Mouse (Mus musculus) C2C12 (cell line): ENCODE results near the gene Fut8. TPM values are rescaled to one million over a fixed set of nuclear protein-coding genes. Genes with fewer than 3 reads are reported as not detected.
"Not testable (repeated sequence)": the region's sequence is repeated elsewhere in the genome, so short reads cannot be mapped to it uniquely, and the experiment has no call there.

Experiments used
- H3K27me3 ChIP-seq: one replicate; pipeline ENCODE4 v1.6.1; 2011; ENCODE audit not compliant: control insufficient read depth, insufficient read depth, insufficient read length
- H3K36me3 ChIP-seq: one replicate; pipeline ENCODE4 v1.6.1; 2011; ENCODE audit not compliant: control insufficient read depth, insufficient read depth
- H3K4me3 ChIP-seq: one replicate; pipeline ENCODE4 v1.5.1; 2011; ENCODE audit warnings: mild to moderate bottlenecking, control low read depth; ENCODE audit not compliant: poor library complexity, insufficient read depth, severe bottlenecking
- H3K79me2 ChIP-seq: one replicate; pipeline ENCODE4 v1.6.1; 2011; ENCODE audit not compliant: control insufficient read depth, insufficient read depth
- H3K79me3 ChIP-seq: one replicate; pipeline ENCODE4 v1.6.1; 2011; ENCODE audit warnings: low read depth, control low read depth
- H3ac ChIP-seq: one replicate; pipeline ENCODE3; 2011; ENCODE audit warnings: low read depth; ENCODE audit not compliant: control insufficient read depth, insufficient read length
- CEBPB ChIP-seq: IDR thresholded peaks from one replicate; pipeline ENCODE4 v1.6.1; 2011; ENCODE audit warnings: low read depth, mild to moderate bottlenecking, control low read depth, moderate library complexity
- CTCF ChIP-seq: IDR thresholded peaks from one replicate; pipeline ENCODE4 v1.5.1; 2011; ENCODE audit not compliant: control insufficient read depth, insufficient read depth, insufficient read length
- FOSL1 ChIP-seq: IDR thresholded peaks from one replicate; pipeline ENCODE4 v1.8.0; 2011; ENCODE audit warnings: mild to moderate bottlenecking, low read length; ENCODE audit not compliant: poor library complexity, insufficient read depth, severe bottlenecking
- MAX ChIP-seq: IDR thresholded peaks from one replicate; pipeline ENCODE4 v1.6.1; 2011; ENCODE audit warnings: mild to moderate bottlenecking, control low read depth
- MYOD1 ChIP-seq: IDR thresholded peaks from one replicate; pipeline ENCODE4 v1.6.1; 2011; ENCODE audit warnings: low read depth; ENCODE audit not compliant: control insufficient read depth, insufficient read length
- MYOG ChIP-seq: IDR thresholded peaks from one replicate; pipeline ENCODE4 v1.6.1; 2011; ENCODE audit not compliant: control insufficient read depth, insufficient read length; ENCODE audit errors: extremely low read depth
- USF1 ChIP-seq: IDR thresholded peaks from one replicate; pipeline ENCODE4 v1.6.1; 2011; ENCODE audit warnings: low read depth, mild to moderate bottlenecking, control low read depth, moderate library complexity
- polyA plus RNA-seq: library from polyadenylated mRNA; unstranded; fragments of >200 nt; fragmentation: generic; extraction: Trizol; gene quantifications from one replicate; pipeline ENCODE4 v1.2.1, GENCODE M21; 2012; ENCODE audit warnings: missing spikeins

The Fut8 gene
- polyA plus RNA-seq, 1 experiment: 12.6 TPM

DNA sequence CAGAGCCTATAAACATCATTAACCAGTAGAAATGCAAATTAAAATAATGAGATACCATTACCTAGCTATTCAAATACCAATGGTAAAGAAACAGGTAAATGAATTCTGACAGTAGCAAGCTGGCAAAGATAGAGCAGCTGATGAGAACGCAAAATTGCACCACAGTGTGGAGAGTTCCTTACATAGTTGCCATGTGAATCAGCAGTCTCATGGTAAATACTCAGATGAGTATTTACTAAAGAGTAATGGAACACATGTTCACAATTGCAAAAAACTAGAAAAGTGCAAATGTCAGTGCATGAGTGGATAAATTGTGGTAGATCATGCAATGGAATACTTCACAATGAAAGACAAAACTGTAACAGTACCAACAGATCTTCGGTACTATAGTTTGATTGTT, 25.9 kb downstream of the Fut8 start:
- TF ChIP-seq FOSL1 (no peak), CTCF (no peak), USF1 (no peak), MYOD1 (no peak), MYOG (no peak), CEBPB (no peak), MAX (no peak)
- no peaks in the 10 kb centered on the region for H3K27me3 ChIP-seq

DNA sequence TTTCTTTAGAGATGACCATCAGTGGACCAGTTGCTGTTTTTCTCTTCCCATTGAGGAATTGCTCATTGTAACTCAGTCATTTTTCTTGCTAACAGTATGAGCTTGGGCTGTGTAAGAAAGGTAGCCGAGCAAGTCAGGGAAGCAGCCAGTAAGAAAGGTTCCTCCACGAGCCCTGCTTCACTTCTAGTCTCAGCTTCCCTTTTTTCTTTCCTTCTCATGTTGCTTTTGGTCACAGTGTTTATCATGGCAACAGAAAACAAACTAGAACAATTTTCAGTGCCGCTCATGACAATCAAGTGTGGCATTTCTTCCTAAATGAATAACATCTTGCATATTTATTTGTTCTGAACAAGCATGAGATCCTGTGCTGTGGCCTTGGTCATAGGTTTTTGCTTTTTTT, 32.8 kb downstream of the Fut8 start:
- Histone ChIP-seq H3K4me3 (no peak overlapping the region), H3K79me2 (peaks cover 49% of the 10 kb centered on the region), H3ac (no peak overlapping the region), H3K79me3 (peaks cover 32% of the 10 kb centered on the region), H3K27me3 (no peaks in the 10 kb centered on the region), H3K36me3 (no peaks in the 10 kb centered on the region)
- TF ChIP-seq FOSL1 (no peak), MAX (no peak), MYOD1 (no peak), CTCF (no peak), USF1 (no peak), MYOG (no peak), CEBPB (no peak)

More for the DNA sequence above, 25.9 kb downstream of the Fut8 start:
- peaks cover 24% of the 10 kb centered on the region for H3K79me3 ChIP-seq
- no peaks in the 10 kb centered on the region for H3K36me3 ChIP-seq
- no peak overlapping the region for H3ac ChIP-seq
- H3K4me3 ChIP-seq: no peak overlapping the region
- H3K79me2 ChIP-seq: peaks cover 68% of the 10 kb centered on the region

DNA sequence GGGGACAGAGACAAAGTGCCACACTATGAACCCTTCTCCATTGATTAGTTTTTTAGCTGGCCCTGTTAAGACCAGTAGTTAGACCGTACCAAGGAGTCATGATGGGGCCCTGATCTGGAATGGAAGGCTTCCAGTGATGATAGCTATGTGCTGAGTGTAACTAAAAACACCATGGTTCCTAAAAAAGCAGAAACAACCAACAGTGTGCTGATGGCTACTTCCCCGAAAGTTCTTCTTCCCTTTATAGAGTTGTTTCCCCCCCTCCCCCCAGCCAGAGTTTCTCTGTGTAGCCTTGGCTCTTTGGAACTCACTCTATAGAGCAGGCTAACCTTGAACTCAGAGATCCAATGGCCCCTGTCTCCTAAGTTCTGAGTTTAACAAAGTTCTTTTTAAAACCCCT, 50.6 kb downstream of the Fut8 start:
- no peaks in the 10 kb centered on the region for H3K27me3 ChIP-seq
- peaks cover 5% of the 10 kb centered on the region for H3K79me3 ChIP-seq
- no peaks in the 10 kb centered on the region for H3K36me3 ChIP-seq
- TF ChIP-seq USF1 (no peak), CTCF (no peak), MAX (no peak), FOSL1 (no peak), MYOD1 (no peak), CEBPB (no peak), MYOG (no peak)
- H3K4me3 ChIP-seq: no peak overlapping the region
- no peak overlapping the region for H3ac ChIP-seq
- H3K79me2 ChIP-seq: no peaks in the 10 kb centered on the region

- Histone ChIP-seq H3K4me3 (no peak overlapping the region), H3K27me3 (no peaks in the 10 kb centered on the region), H3K79me3 (peaks cover 5% of the 10 kb centered on the region), H3K36me3 (no peaks in the 10 kb centered on the region), H3K79me2 (no peaks in the 10 kb centered on the region), H3ac (no peak overlapping the region)
- no peak for TF ChIP-seq FOSL1
- TF ChIP-seq CEBPB: no peak
- no peak for TF ChIP-seq CTCF
- TF ChIP-seq MAX: no peak
These were observed 53.1 kb downstream of the Fut8 start for GRCm38 (mm10) chr12:77291017-77291416.

GRCm38 (mm10) chr12:77291864-77292263, 53.9 kb downstream of the Fut8 start:
- not testable (repeated sequence) for H3K79me2 ChIP-seq, H3K36me3 ChIP-seq, H3K79me3 ChIP-seq, H3ac ChIP-seq, H3K4me3 ChIP-seq, H3K27me3 ChIP-seq

GRCm38 (mm10) chr12:77292375-77293258, 54.7 kb downstream of the Fut8 start:
- Histone ChIP-seq H3K36me3 (no peaks in the 10 kb centered on the region), H3K79me2 (peaks cover 4% of the 10 kb centered on the region), H3K4me3 (no peak overlapping the region), H3ac (no peak overlapping the region), H3K79me3 (peaks cover 3% of the 10 kb centered on the region), H3K27me3 (no peaks in the 10 kb centered on the region)
- TF ChIP-seq MYOG (no peak), USF1 (no peak), CTCF (no peak), MYOD1 (no peak), FOSL1 (no peak)
